Mouse (Mus musculus) MEL (cell line): Measurements from ENCODE around the gene Palld. TPM values are rescaled to one million over a fixed set of nuclear protein-coding genes. Genes with fewer than 3 reads are reported as not detected.

Experiments
- DNase-seq: peaks from one replicate; pipeline ENCODE4 v3.0.0; 2011; ENCODE audit warnings: low read depth, low spot score
- H3K27ac ChIP-seq: 2 replicates; pipeline ENCODE4 v1.5.1; 2012; ENCODE audit warnings: low read depth, mild to moderate bottlenecking, control low read depth, low read length, moderate library complexity; ENCODE audit not compliant: control insufficient read depth
- H3K27me3 ChIP-seq, 2 experiments: fragments of 150-350 bp in 1 of 2; sonication (generic) in 1 of 2; 2 replicates each; pipeline ENCODE4 v1.6.1; 2012; ENCODE audit warnings: low read length in 2 of 2, mild to moderate bottlenecking in 2 of 2, improper control_type of control experiment in 1 of 2, moderate library complexity in 1 of 2; ENCODE audit not compliant: insufficient read depth in 2 of 2, control insufficient read depth in 1 of 2
- H3K36me3 ChIP-seq, 2 experiments: 2 replicates each; pipeline ENCODE4 v1.6.1; 2012 to 2014; ENCODE audit warnings: low read length in 2 of 2, improper control_type of control experiment in 1 of 2, inconsistent platforms in 1 of 2, mild to moderate bottlenecking in 1 of 2; ENCODE audit not compliant: insufficient read depth in 2 of 2, control insufficient read depth in 1 of 2
- H3K4me1 ChIP-seq, 2 experiments: fragments of 150-350 bp in 1 of 2; sonication (generic) in 1 of 2; 2 replicates each; pipeline ENCODE4 v1.6.1; 2012; ENCODE audit warnings: low read length in 2 of 2, improper control_type of control experiment in 1 of 2, mild to moderate bottlenecking in 1 of 2; ENCODE audit not compliant: insufficient read depth in 2 of 2, control insufficient read depth in 1 of 2
- H3K4me3 ChIP-seq, 2 experiments: fragments of 150-350 bp in 1 of 2; sonication (generic) in 1 of 2; 2 replicates each; pipeline ENCODE4 v1.5.1; 2012; ENCODE audit warnings: low read depth in 2 of 2, low read length in 2 of 2, mild to moderate bottlenecking in 2 of 2, moderate library complexity in 2 of 2, control low read depth in 1 of 2, improper control_type of control experiment in 1 of 2; ENCODE audit not compliant: control insufficient read depth in 1 of 2, insufficient read depth in 1 of 2
- H3K79me2 ChIP-seq: 2 replicates; pipeline ENCODE4 v1.6.1; 2012; ENCODE audit warnings: mild to moderate bottlenecking, low read length, moderate library complexity; ENCODE audit not compliant: control insufficient read depth, poor library complexity, insufficient read depth
- H3K9ac ChIP-seq: 2 replicates; pipeline ENCODE4 v1.6.1; 2012; ENCODE audit warnings: low read depth, mild to moderate bottlenecking, control low read depth, low read length, moderate library complexity; ENCODE audit not compliant: control insufficient read depth, poor library complexity, severe bottlenecking
- H3K9me3 ChIP-seq: fragments of 150-350 bp; sonication (generic); replicated peaks from 2 replicates; pipeline ENCODE4 v1.6.1; 2012; ENCODE audit warnings: mild to moderate bottlenecking, low read length, improper control_type of control experiment, moderate library complexity; ENCODE audit not compliant: insufficient read depth
- CTCF ChIP-seq, 3 experiments: IDR thresholded peaks in 2 of 3; conservative IDR thresholded peaks in 1 of 3; 2 replicates each; pipeline ENCODE4 v1.5.1; 2011 to 2012; ENCODE audit warnings: low read length in 3 of 3, low read depth in 2 of 3, mild to moderate bottlenecking in 2 of 3, improper control_type of control experiment in 1 of 3, inconsistent platforms in 1 of 3, mixed read lengths in 1 of 3, moderate library complexity in 1 of 3; ENCODE audit not compliant: control insufficient read depth in 1 of 3, insufficient read depth in 1 of 3, poor library complexity in 1 of 3, severe bottlenecking in 1 of 3
- ETS1 ChIP-seq: IDR thresholded peaks from 2 replicates; pipeline ENCODE4 v1.6.1; 2012; ENCODE audit warnings: low read depth, mild to moderate bottlenecking, inconsistent platforms, low read length, improper control_type of control experiment, moderate library complexity
- GABPA ChIP-seq: IDR thresholded peaks from 2 replicates; pipeline ENCODE4 v1.6.1; 2012; ENCODE audit warnings: low read depth, mild to moderate bottlenecking, inconsistent platforms, low read length, improper control_type of control experiment, moderate library complexity
- GATA1 ChIP-seq: IDR thresholded peaks from 2 replicates; pipeline ENCODE4 v1.6.1; 2011; ENCODE audit warnings: low read depth, low read length, improper control_type of control experiment
- JUND ChIP-seq: IDR thresholded peaks from 2 replicates; pipeline ENCODE4 v1.6.1; 2011; ENCODE audit warnings: low read depth, mild to moderate bottlenecking, improper control_type of control experiment, low read length
- KAT2A ChIP-seq: conservative IDR thresholded peaks from 2 replicates; pipeline ENCODE4 v1.6.1; 2012; ENCODE audit warnings: low read depth, low read length, improper control_type of control experiment, inconsistent platforms
- MAX ChIP-seq: IDR thresholded peaks from 2 replicates; pipeline ENCODE4 v1.6.1; 2011; ENCODE audit warnings: low read length, improper control_type of control experiment
- MAZ ChIP-seq: IDR thresholded peaks from 2 replicates; pipeline ENCODE4 v1.6.1; 2012; ENCODE audit warnings: low read depth, mild to moderate bottlenecking, inconsistent platforms, low read length, improper control_type of control experiment
- MEF2A ChIP-seq: IDR thresholded peaks from 2 replicates; pipeline ENCODE4 v1.6.1; 2014; ENCODE audit warnings: low read depth, mild to moderate bottlenecking, inconsistent platforms, low read length, improper control_type of control experiment; ENCODE audit not compliant: poor library complexity, insufficient replicate concordance, severe bottlenecking; ENCODE audit errors: extremely low read depth
- MXI1 ChIP-seq: IDR thresholded peaks from 2 replicates; pipeline ENCODE4 v1.6.1; 2011; ENCODE audit warnings: mild to moderate bottlenecking, low read depth, low read length, improper control_type of control experiment
- NELFE ChIP-seq: IDR thresholded peaks from 2 replicates; pipeline ENCODE4 v1.6.1; 2011; ENCODE audit warnings: low read depth, low read length, improper control_type of control experiment
- POLR2A ChIP-seq, 2 experiments: IDR thresholded peaks; 2 replicates each; pipeline ENCODE4 v1.6.1; 2011 to 2012; ENCODE audit warnings: low read length in 2 of 2, mild to moderate bottlenecking in 2 of 2, control low read depth in 1 of 2, improper control_type of control experiment in 1 of 2, low read depth in 1 of 2, moderate library complexity in 1 of 2; ENCODE audit not compliant: control insufficient read depth in 1 of 2, insufficient read depth in 1 of 2, poor library complexity in 1 of 2
- POLR2AphosphoS2 ChIP-seq: IDR thresholded peaks from 2 replicates; pipeline ENCODE4 v1.6.1; 2011; ENCODE audit warnings: low read length, improper control_type of control experiment
- POLR2AphosphoS5 ChIP-seq: IDR thresholded peaks from 2 replicates; pipeline ENCODE4 v1.6.1; 2012; ENCODE audit warnings: low read depth, borderline replicate concordance, mild to moderate bottlenecking, inconsistent platforms, low read length, moderate library complexity, mixed read lengths
- RAD21 ChIP-seq: IDR thresholded peaks from 2 replicates; pipeline ENCODE4 v1.6.1; 2011; ENCODE audit warnings: mild to moderate bottlenecking, low read depth, low read length, improper control_type of control experiment
- SIN3A ChIP-seq: IDR thresholded peaks from 2 replicates; pipeline ENCODE4 v1.6.1; 2012; ENCODE audit warnings: low read length, improper control_type of control experiment, inconsistent platforms
- TBP ChIP-seq: IDR thresholded peaks from 2 replicates; pipeline ENCODE4 v1.8.0; 2011; ENCODE audit warnings: low read depth, low read length, improper control_type of control experiment
- TCF12 ChIP-seq: IDR thresholded peaks from 2 replicates; pipeline ENCODE4 v1.6.1; 2014; ENCODE audit warnings: low read depth, mild to moderate bottlenecking, inconsistent platforms, low read length, improper control_type of control experiment, moderate library complexity
- UBTF ChIP-seq: IDR thresholded peaks from 2 replicates; pipeline ENCODE4 v1.6.1; 2012; ENCODE audit warnings: low read depth, mild to moderate bottlenecking, inconsistent platforms, low read length, improper control_type of control experiment, moderate library complexity, borderline replicate concordance; ENCODE audit not compliant: insufficient read depth
- ZC3H11A ChIP-seq: IDR thresholded peaks from 2 replicates; pipeline ENCODE4 v1.6.1; 2012; ENCODE audit warnings: low read depth, mild to moderate bottlenecking, inconsistent platforms, low read length, improper control_type of control experiment
- ZKSCAN1 ChIP-seq: IDR thresholded peaks from 2 replicates; pipeline ENCODE4 v1.6.1; 2012; ENCODE audit warnings: low read depth, mild to moderate bottlenecking, inconsistent platforms, low read length, improper control_type of control experiment, moderate library complexity
- ZMIZ1 ChIP-seq: IDR thresholded peaks from 2 replicates; pipeline ENCODE4 v1.6.1; 2012; ENCODE audit warnings: low read depth, mild to moderate bottlenecking, inconsistent platforms, low read length, improper control_type of control experiment, moderate library complexity
- ZNF384 ChIP-seq: IDR thresholded peaks from 2 replicates; pipeline ENCODE4 v1.6.1; 2012; ENCODE audit warnings: low read depth, mild to moderate bottlenecking, inconsistent platforms, low read length, improper control_type of control experiment
- polyA plus RNA-seq, 2 experiments: library from polyadenylated mRNA; stranded (reverse) in 1 of 2; unstranded in 1 of 2; fragments of >175 nt in 1 of 2; fragments of >200 nt in 1 of 2; gene quantifications; 2 replicates each; pipeline versions ENCODE4 v1.2.1 to v1.2.4; 2012; ENCODE audit warnings: low replicate concordance in 2 of 2, low read depth in 1 of 2; ENCODE audit not compliant: insufficient read length in 2 of 2, insufficient read depth in 1 of 2, missing spikeins in 1 of 2
- total RNA-seq: library from RNA; depleted of rRNA; stranded (reverse); fragments of 300-350 nt; gene quantifications from 2 replicates; pipeline ENCODE4 v1.2.3, GENCODE M21; 2012

Palld gene
- total and polyA plus RNA-seq, 3 experiments: 0.23 to 1.9 TPM; not detected in 1

GRCm38 (mm10) chr8:61736117-61736516 is 166.4 kb downstream of the Palld start:
- no peak overlapping the region for H3K27ac ChIP-seq
- no peaks in the 10 kb centered on the region for H3K36me3 ChIP-seq
- no peak overlapping the region for H3K9ac ChIP-seq
- DNase-seq: no peak
- H3K4me1 ChIP-seq: no peaks in the 10 kb centered on the region
- H3K4me3 ChIP-seq: no peak overlapping the region
- no peaks in the 10 kb centered on the region for H3K27me3 ChIP-seq
- no peaks in the 10 kb centered on the region for H3K79me2 ChIP-seq
- H3K9me3 ChIP-seq: no peaks in the 10 kb centered on the region
- no peak for TF ChIP-seq POLR2AphosphoS5
- no peak for TF ChIP-seq MAZ
- no peak for TF ChIP-seq KAT2A
- TF ChIP-seq POLR2AphosphoS2: no peak
- TF ChIP-seq MAX: no peak
- no peak for TF ChIP-seq RAD21
- no peak for TF ChIP-seq TCF12
- no peak for TF ChIP-seq JUND
- no peak for TF ChIP-seq ZC3H11A
- TF ChIP-seq ETS1: no peak
- TF ChIP-seq MXI1: no peak
- TF ChIP-seq TBP: no peak
- no peak for TF ChIP-seq POLR2A (IDR thresholded peaks at IDR 0.05; ENCODE audit: control insufficient read depth in 1 of 2, insufficient read depth in 1 of 2, low read depth in 1 of 2, low read length in 2 of 2, poor library complexity in 1 of 2)
- TF ChIP-seq GABPA: no peak
- TF ChIP-seq GATA1: no peak
- TF ChIP-seq CTCF (IDR thresholded peaks at IDR 0.05 in 2 of 3, conservative IDR thresholded peaks at IDR 0.05 in 1 of 3; ENCODE audit: control insufficient read depth in 1 of 3, insufficient read depth in 1 of 3, low read depth in 2 of 3, low read length in 3 of 3, poor library complexity in 1 of 3, severe bottlenecking in 1 of 3): no peak
- no peak for TF ChIP-seq UBTF
- no peak for TF ChIP-seq MEF2A
- TF ChIP-seq ZMIZ1: no peak
- TF ChIP-seq ZNF384: no peak

- H3K27me3 ChIP-seq: no peaks in the 10 kb centered on the region
- no peaks in the 10 kb centered on the region for H3K4me1 ChIP-seq
- no peak overlapping the region for H3K4me3 ChIP-seq
- no peaks in the 10 kb centered on the region for H3K79me2 ChIP-seq
- H3K9ac ChIP-seq: no peak overlapping the region
- H3K36me3 ChIP-seq: no peaks in the 10 kb centered on the region
- no peak overlapping the region for H3K27ac ChIP-seq
- H3K9me3 ChIP-seq: no peaks in the 10 kb centered on the region
- no peak for TF ChIP-seq SIN3A
- TF ChIP-seq NELFE: no peak
- no peak for TF ChIP-seq ETS1
- TF ChIP-seq ZKSCAN1: no peak
- TF ChIP-seq ZMIZ1: no peak
- TF ChIP-seq CTCF (IDR thresholded peaks at IDR 0.05 in 2 of 3, conservative IDR thresholded peaks at IDR 0.05 in 1 of 3; ENCODE audit: control insufficient read depth in 1 of 3, insufficient read depth in 1 of 3, low read depth in 2 of 3, low read length in 3 of 3, poor library complexity in 1 of 3, severe bottlenecking in 1 of 3): no peak
- no peak for DNase-seq
Measured at GRCm38 (mm10) chr8:61734164-61734563, 168.3 kb downstream of the Palld start.
